Mouse (Mus musculus): ENCODE data around the gene Nnmt.

DNA sequence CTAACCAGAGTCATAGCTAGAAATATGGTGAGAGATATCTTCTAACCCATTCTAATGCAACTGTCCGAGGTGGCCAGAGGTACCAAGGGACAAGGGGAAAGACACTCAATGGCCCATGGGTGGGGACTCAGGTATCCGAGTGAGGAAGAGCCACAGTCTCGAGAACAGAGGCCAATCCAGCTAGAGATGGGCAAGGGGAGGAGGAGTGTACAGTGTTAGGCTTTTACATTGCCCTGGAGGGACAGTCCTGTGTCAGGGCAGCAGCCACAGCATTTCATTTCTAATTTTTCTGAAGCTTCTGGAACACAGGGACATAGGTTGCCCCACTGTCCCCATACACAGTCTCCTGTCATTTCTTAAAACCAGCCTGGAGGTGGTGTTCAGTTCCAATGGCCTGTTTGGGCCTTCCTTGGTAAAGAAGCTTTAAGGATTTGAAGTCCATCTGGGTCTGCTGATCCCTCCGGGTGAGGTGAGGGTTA is 40.7 kb upstream of the Nnmt start:
- TF ChIP-seq CTCF (IDR thresholded peaks at IDR 0.05; ENCODE audit: control insufficient read depth, insufficient read depth, insufficient replicate concordance, low read depth, low read length), result no peak
- TF ChIP-seq POLR2A (IDR thresholded peaks at IDR 0.05; ENCODE audit: control insufficient read depth, low read depth, low read length), result no peak

All from testis, adult 2 months (tissue).